Mouse (Mus musculus) hindbrain, embryonic 16.5 days (tissue): ENCODE results near the gene Tubb2a. TPM values are rescaled to one million over a fixed set of nuclear protein-coding genes. Genes with fewer than 3 reads are reported as not detected.
"Not testable (repeated sequence)": the region's sequence is repeated elsewhere in the genome, so short reads cannot be mapped to it uniquely, and the experiment has no call there.

Experiments used
- ATAC-seq: fragments of 200-750 bp; cut with Nextera tagmentation; 2 replicates; pipeline ENCODE4 v1.8.0; 2017; ENCODE audit warnings: moderate TSS enrichment, moderate library complexity
- H3K27ac ChIP-seq: fragments of 300-500 bp; sonication (generic); 2 replicates; pipeline ENCODE4 v1.5.1; 2014; ENCODE audit warnings: low read depth, mild to moderate bottlenecking, control low read depth, low read length, moderate library complexity
- H3K27me3 ChIP-seq: fragments of 300-500 bp; sonication (generic); replicated peaks from 2 replicates; pipeline ENCODE4 v1.6.1; 2014; ENCODE audit warnings: low read length; ENCODE audit not compliant: control insufficient read depth, insufficient read depth
- H3K36me3 ChIP-seq: fragments of 300-500 bp; sonication (generic); 2 replicates; pipeline ENCODE4 v1.6.1; 2014; ENCODE audit warnings: mild to moderate bottlenecking, low read length, moderate library complexity, mixed read lengths; ENCODE audit not compliant: control insufficient read depth, insufficient read depth
- H3K4me1 ChIP-seq: fragments of 300-500 bp; sonication (generic); 2 replicates; pipeline ENCODE4 v1.6.1; 2014; ENCODE audit warnings: low read depth, low read length; ENCODE audit not compliant: control insufficient read depth, insufficient read depth
- H3K4me2 ChIP-seq: fragments of 300-500 bp; sonication (generic); 2 replicates; pipeline ENCODE4 v1.6.1; 2014; ENCODE audit warnings: mild to moderate bottlenecking, low read length, control low read depth, moderate library complexity
- H3K4me3 ChIP-seq: fragments of 300-500 bp; sonication (generic); 2 replicates; pipeline ENCODE4 v1.5.1; 2014; ENCODE audit warnings: mild to moderate bottlenecking, low read length, control low read depth, moderate library complexity
- H3K9ac ChIP-seq: fragments of 300-500 bp; sonication (generic); 2 replicates; pipeline ENCODE4 v1.6.1; 2014; ENCODE audit warnings: low read depth, mild to moderate bottlenecking, control low read depth, low read length, moderate library complexity
- H3K9me3 ChIP-seq: fragments of 300-500 bp; sonication (generic); 2 replicates; pipeline ENCODE4 v1.6.1; 2014; ENCODE audit warnings: mild to moderate bottlenecking, low read length, moderate library complexity; ENCODE audit not compliant: control insufficient read depth
- WGBS: fragments of 180-500 bp; shearing (Covaris S2); extraction: QIAGEN DNeasy Blood & Tissue Kit; methylation state at CpG from one replicate; pipeline ENCODE4 v1.1.7; 2014; 5-methylcytosine and 5-hydroxymethylcytosine counted together
- polyA plus RNA-seq: library from polyadenylated mRNA; unstranded; fragments of >200 nt; fragmentation: Nextera tagmentation; extraction: Ambion mirVana; gene quantifications from 2 replicates; pipeline ENCODE4 v1.2.1, GENCODE M21; 2015

The Tubb2a gene
- polyA plus RNA-seq, 1 experiment from 2014 or later, result 3,905 TPM

DNA sequence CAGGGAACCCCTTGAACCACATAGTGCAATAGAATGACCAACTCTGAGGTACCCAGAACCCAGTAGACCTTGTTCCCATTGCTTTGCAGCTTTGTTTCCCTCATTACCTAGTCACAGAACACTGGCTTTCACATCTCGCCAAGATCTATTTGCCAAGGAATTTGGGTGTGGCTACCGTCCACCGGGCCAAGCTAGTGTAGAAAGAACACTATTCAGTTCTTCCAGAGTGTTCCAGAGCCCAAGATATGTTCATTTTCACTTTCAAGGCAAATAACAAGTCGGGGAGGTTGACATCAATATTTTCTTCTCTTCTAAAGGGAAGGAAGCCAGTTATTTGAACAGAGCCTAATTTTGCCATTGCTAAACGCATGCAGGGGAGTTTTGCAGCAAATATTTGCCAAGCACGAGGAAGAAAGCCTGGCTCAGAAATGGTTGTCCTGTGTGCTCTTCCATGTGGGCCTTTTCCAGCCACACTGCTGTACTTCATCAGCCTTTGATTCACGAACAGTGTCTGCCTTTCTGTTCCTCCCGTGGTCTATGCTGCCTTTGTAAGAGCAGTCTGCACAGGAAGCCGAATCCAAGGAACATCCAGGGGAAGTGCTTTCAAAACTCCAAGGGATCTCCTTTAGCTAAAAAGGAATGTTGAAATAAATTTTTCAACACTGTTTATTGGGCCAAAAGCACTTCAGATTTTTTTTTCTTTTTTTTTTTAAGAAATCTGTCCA, 6.4 kb upstream of the Tubb2a start:
- Histone ChIP-seq H3K27ac (no peak overlapping the region; the same call in 1 of the 2 replicates), H3K4me2 (no peak overlapping the region), H3K9me3 (no peaks in the 10 kb centered on the region), H3K4me1 (peaks cover 24% of the 10 kb centered on the region), H3K9ac (no peak overlapping the region), H3K4me3 (no peak overlapping the region), H3K36me3 (no peaks in the 10 kb centered on the region), H3K27me3 (no peaks in the 10 kb centered on the region)
- no peak for ATAC-seq
- 69% methylated on average over 9 of the region's 9 CpGs for WGBS

DNA sequence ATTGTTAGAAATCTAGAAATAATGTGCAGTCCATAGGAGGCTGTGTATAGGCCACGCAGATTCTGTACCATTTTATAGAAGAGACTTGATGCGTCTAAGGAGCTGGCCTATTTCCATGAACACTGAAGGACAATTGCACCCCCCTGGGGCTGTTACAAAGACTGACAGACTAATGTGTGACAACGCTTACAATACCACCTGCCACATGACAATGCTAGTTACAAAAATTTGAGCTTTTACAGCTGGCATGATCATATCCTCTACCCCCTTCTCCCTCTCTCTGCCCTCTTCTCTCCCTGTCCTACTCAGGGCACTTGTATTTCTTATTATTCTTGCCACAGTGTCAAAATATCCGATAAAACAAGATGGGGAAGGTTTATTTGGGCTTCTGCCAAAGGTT, 4.1 kb upstream of the Tubb2a start:
- ATAC-seq, result no peak
- 53% methylated on average over 4 of the region's 4 CpGs for WGBS
- no peak overlapping the region for H3K4me3 ChIP-seq
- peaks cover 5% of the 10 kb centered on the region for H3K4me1 ChIP-seq
- H3K9ac ChIP-seq, result no peak overlapping the region
- H3K4me2 ChIP-seq, result no peak overlapping the region
- H3K27me3 ChIP-seq, result no peaks in the 10 kb centered on the region
- H3K36me3 ChIP-seq, result no peaks in the 10 kb centered on the region
- H3K27ac ChIP-seq, result no peak overlapping the region
- no peaks in the 10 kb centered on the region for H3K9me3 ChIP-seq

DNA sequence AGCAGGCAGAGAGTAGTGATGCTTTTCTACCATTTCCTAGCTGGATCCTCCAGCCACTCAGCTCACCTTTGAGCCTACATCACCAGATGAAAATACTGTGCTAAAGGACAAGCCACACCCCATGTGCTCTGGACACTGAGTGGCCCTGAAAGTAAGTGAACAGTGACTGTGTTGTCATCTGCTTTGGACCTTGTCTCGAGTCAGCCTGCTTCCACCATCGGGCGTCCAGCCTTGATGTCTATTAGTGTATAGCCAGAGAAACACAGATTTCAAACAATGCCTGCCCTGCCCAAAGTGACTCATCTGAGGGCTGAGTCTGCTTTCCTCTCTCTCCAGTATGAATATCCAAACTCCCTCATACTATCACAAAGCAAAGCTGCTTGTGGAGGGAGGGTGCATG, 2.0 kb upstream of the Tubb2a start:
- Histone ChIP-seq H3K9ac (no peak overlapping the region), H3K4me2 (no peak overlapping the region), H3K27ac (no peak overlapping the region), H3K27me3 (no peaks in the 10 kb centered on the region), H3K9me3 (no peaks in the 10 kb centered on the region), H3K36me3 (peaks cover 4% of the 10 kb centered on the region; the same call in 1 of the 2 replicates), H3K4me1 (peaks cover 10% of the 10 kb centered on the region), H3K4me3 (no peak overlapping the region)
- ATAC-seq, result no peak
- WGBS, result 92% methylated on average over 3 of the region's 3 CpGs

DNA sequence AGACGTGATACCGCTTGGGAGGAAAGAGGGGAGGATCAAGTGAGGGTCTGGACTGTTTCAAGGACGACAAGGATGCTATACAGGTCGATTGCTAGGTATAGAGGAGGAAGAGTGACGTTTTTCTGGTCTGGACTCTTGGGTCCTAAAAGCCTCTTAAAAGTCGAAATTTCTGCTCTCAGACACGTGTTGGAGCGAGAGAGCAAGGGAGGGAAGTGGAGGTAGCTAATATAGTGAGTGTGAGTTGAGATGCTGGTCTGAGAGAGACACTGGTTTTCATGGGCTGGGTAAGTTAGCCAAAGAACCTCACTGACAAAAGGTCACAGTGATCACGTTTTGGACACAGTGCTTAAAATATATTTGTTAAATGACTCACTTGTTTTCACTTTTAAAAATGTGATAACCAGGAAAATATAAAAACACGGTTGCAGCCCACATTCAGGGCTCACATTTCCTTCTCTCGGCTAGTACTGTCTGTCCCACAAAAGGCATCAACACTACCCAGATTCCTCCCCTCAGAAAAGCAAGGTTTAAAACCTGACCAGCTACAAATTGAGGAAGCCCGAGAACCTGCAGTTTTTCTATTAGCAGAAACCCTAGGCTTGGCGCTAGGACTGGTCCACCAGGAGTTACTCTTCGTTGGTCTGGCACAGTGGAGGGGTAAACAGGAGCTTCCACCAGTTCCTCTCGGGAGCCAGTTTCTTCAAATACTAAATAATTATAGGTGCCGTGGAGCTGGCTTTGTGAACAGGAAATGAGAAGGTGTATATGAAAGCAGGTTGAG, 883 bp upstream of the Tubb2a start:
- Histone ChIP-seq H3K4me1 (peaks cover 14% of the 10 kb centered on the region), H3K27ac (peak overlapping the region; percentile 62), H3K36me3 (peaks cover 5% of the 10 kb centered on the region), H3K4me3 (peak overlapping the region; percentile 82), H3K9ac (peak overlapping the region; percentile 98), H3K27me3 (no peaks in the 10 kb centered on the region), H3K9me3 (no peaks in the 10 kb centered on the region), H3K4me2 (peak overlapping the region; percentile 71)
- no peak; the same call in 1 of the 2 replicates for ATAC-seq
- WGBS, result 44% methylated on average over 16 of the region's 16 CpGs

DNA sequence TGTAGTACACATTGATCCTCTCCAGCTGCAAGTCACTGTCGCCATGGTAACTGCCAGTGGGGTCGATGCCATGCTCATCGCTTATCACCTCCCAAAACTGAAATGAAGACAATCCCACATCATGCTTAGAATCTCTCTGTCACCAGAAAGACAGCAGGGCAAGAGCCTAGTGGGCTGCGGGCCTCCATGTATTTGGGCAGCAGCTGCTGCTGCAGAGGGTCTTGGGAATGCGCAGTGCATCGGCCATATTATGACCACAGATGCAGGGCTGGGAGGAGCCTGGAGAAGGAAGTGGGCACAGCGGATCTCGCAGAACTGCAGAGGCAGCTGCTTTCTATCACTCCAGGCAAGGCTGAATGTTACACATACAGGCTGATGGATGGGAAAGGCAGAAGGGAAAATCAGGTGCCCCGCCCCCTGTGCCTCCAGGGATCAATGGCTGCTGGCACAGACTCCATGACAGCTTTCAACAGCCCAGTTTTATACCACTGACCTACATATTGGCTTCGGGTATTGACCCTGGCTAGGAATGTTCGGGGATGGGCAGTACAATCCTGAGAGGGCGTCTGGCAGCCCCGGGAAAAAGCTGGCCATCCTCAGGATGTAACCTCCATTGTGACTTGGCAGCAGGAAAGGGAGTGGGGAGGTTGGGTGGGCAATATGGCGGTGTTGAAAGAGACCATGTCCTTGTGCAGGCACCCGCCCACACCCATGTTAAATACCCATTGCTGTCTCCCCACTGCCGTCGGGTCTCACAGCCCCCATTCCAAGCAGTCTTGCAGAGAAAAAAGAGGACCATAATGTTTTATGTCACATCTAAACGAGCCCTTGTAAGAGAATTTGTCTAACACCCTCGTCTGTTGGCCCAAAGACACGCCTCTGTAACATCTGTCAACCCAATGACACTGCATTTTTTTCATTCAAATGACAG, 981 bp downstream of the Tubb2a start:
- H3K4me1 ChIP-seq, result peaks cover 18% of the 10 kb centered on the region
- peaks cover 7% of the 10 kb centered on the region for H3K36me3 ChIP-seq
- no peaks in the 10 kb centered on the region for H3K27me3 ChIP-seq
- peak overlapping the region; percentile 93 for H3K27ac ChIP-seq
- peak overlapping the region; percentile 82 for H3K4me3 ChIP-seq
- 19% methylated on average over 20 of the region's 20 CpGs for WGBS
- peak overlapping the region; percentile 98 for H3K9ac ChIP-seq
- no peaks in the 10 kb centered on the region for H3K9me3 ChIP-seq
- ATAC-seq, result peak; percentile 69
- H3K4me2 ChIP-seq, result peak overlapping the region; percentile 71

DNA sequence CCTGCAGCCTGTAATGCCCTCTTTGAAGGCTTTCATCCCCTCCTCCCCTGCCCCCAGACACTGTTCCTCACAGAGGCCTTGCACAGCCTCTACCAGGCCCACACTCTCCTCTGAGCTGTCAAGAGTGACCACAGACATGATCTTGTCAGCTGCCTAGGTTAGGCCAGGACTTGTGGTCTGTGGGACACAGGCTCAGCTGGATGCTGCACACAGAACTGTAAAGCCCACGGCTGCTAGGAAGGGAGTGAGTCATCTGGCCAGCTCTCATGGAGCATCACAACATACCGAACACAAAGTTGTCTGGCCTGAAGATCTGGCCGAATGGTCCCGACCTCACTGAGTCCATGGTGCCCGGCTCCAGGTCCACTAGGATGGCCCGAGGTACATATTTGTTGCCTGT, 1.9 kb downstream of the Tubb2a start:
- 58% methylated on average over 6 of the region's 6 CpGs for WGBS
- H3K9me3 ChIP-seq, ATAC-seq, H3K36me3 ChIP-seq, H3K27me3 ChIP-seq, H3K27ac ChIP-seq: not testable (repeated sequence)
- peak overlapping the region; percentile 82 for H3K4me3 ChIP-seq
- H3K9ac ChIP-seq, result peak overlapping the region; percentile 98
- H3K4me1 ChIP-seq, result peaks cover 18% of the 10 kb centered on the region
- H3K4me2 ChIP-seq, result peak overlapping the region; percentile 71

DNA sequence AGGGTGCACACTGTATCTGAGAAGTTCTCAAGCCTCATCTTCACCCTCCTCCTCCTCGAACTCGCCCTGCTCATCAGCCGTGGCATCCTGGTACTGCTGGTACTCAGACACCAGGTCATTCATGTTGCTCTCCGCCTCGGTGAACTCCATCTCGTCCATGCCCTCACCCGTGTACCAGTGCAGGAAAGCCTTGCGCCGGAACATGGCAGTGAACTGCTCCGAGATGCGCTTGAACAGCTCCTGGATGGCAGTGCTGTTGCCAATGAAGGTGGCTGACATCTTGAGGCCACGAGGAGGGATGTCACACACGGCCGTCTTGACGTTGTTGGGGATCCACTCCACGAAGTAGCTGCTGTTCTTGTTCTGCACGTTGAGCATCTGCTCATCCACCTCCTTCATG, 3.4 kb downstream of the Tubb2a start:
- not testable (repeated sequence) for ATAC-seq, H3K27me3 ChIP-seq, H3K4me3 ChIP-seq, H3K9ac ChIP-seq, H3K27ac ChIP-seq, H3K36me3 ChIP-seq, H3K4me2 ChIP-seq, H3K9me3 ChIP-seq
- peaks cover 18% of the 10 kb centered on the region for H3K4me1 ChIP-seq
- WGBS, result 90% methylated on average over 7 of the region's 17 CpGs

DNA sequence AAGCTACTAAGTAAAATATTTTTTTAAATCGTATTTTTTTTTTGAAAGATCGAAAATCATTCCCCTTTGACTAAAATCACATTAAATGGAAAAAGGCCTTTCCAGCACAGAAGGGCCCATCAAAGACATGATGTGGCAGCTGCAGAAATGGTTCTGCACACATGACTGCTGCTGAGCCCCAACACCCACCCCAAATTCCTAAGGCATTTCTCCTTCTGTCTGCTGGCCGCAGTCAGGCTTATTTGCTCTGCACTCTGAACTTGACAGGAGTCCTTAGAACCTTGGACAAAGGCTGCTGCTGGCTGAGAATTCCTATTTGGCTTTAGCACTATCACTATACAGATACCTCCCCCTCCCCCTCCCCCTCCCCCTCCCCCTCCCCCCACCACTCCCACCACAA, 5.0 kb downstream of the Tubb2a start:
- no peak overlapping the region for H3K27ac ChIP-seq
- peaks cover 7% of the 10 kb centered on the region for H3K36me3 ChIP-seq
- peaks cover 16% of the 10 kb centered on the region for H3K4me1 ChIP-seq
- H3K9ac ChIP-seq, result no peak overlapping the region
- H3K9me3 ChIP-seq, result no peaks in the 10 kb centered on the region
- no peak overlapping the region for H3K4me3 ChIP-seq
- no peak for ATAC-seq
- no peak overlapping the region for H3K4me2 ChIP-seq
- 69% methylated on average over 3 of the region's 3 CpGs for WGBS
- H3K27me3 ChIP-seq, result no peaks in the 10 kb centered on the region
